Mouse (Mus musculus): Measurements from ENCODE around the gene Mageb4.
"Not testable (repeated sequence)": the region's sequence is repeated elsewhere in the genome, so short reads cannot be mapped to it uniquely, and the experiment has no call there.

The Mageb4 gene

GRCm38 (mm10) chrX:86304993-86305392 lies at the start of gene Mageb4:
TSS of gene Mageb4 (minus strand) at chrX:86305093.
- not testable (repeated sequence) for TF ChIP-seq GATA4 (IDR thresholded peaks at IDR 0.05; ENCODE audit: insufficient replicate concordance, low read length)

GRCm38 (mm10) chrX:86237246-86237645 lies 67.6 kb downstream of the Mageb4 start:
- no peak for TF ChIP-seq GATA4 (IDR thresholded peaks at IDR 0.05; ENCODE audit: insufficient replicate concordance, low read length)
